Mouse (Mus musculus): ENCODE results near the gene Ptpn1.
A peak's percentile ranks its signal among the peaks of the same experiment; 100 is the strongest.

Gene Ptpn1

DNA sequence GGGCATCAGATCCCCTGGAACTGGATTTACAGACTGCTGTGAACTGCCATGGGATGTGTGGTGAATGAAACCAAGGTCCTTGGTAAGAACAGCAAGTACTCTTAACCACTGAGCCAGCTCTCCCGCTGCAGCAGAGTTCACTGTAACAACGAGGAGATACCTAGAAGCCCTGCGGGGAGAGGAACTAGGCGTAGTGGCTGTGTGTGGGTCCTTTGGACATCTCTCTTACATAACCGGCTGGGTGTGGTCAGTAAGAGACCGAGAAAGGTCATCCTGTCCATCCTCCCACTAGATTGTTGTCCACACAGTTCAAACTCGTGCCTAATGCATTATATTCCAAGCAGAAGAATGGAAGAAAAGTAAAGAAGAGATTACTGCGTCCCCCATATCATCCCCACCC is 10.0 kb upstream of the Ptpn1 start:
- DNase-seq (ENCODE audit: low spot score) = no peak

GRCm38 (mm10) chr2:167924011-167924410 is 7.8 kb upstream of the Ptpn1 start:
- DNase-seq (ENCODE audit: low spot score) = no peak

DNA sequence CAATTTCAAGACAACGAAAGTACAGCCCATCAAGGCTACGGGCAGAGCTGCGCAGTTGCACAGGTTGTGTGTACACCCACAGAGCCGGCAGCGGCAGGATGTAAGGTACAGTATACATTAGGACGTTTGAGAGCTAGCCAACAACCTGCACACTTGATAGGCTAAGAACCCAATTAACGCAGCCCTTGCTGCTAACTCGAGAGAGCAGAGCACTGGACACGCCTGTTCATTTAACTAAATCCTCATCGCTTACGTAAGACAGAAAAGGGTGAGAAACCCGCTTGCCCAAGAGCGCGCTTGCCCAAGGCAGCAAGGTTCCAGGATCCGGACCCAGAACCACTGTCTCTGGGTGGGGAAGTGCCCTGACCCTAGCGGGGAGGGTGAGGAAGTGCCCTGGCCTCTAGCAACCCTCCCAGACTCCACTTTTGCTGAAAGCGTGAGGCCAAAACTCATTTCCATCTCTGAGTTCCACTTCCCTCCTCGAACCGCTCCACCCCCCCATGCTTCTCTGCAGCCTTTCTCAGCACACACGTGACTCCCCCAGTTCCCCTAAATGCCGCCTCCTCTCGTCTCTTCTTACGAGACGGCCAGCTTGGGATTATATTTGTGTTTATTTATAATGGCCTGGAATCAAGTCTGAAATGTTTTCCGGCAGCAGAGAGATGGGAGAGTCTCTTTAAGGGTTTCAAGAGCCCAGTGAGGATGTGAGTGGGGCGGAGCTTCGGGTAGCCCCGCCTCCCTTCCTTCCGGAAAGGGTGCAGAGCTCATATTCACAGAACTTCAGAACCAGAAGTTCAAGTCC is 6.9 kb upstream of the Ptpn1 start:
- DNase-seq (ENCODE audit: low spot score) = peak; percentile 64

- DNase-seq (ENCODE audit: low spot score) = no peak
These were observed 5.7 kb upstream of the Ptpn1 start for GRCm38 (mm10) chr2:167925841-167926800.

- no peak for DNase-seq (ENCODE audit: low spot score)
These were observed 3.8 kb upstream of the Ptpn1 start for GRCm38 (mm10) chr2:167928002-167928526.

- DNase-seq (ENCODE audit: low spot score) = no peak
These were observed 2.9 kb upstream of the Ptpn1 start for GRCm38 (mm10) chr2:167928972-167929371.

DNA sequence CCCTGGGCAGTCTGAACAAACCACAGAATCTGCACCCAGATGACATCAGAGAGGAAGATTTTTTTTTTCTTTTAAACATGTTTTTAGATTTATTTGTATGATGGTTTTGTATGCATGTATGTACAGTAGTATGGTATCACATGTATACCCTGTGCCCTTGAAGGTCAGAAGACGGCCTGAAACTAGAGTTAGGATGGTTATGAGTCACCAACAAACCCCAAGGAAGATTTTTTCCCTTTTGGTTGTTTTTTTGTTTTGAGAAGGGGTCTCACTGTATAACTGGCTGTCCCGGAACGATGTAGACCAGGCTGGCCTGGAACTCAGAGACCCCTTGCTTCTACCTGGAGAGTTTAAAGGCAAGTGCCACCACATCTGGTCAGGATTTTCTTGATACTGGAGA is 882 bp upstream of the Ptpn1 start:
- no peak for DNase-seq (ENCODE audit: low spot score)

DNA sequence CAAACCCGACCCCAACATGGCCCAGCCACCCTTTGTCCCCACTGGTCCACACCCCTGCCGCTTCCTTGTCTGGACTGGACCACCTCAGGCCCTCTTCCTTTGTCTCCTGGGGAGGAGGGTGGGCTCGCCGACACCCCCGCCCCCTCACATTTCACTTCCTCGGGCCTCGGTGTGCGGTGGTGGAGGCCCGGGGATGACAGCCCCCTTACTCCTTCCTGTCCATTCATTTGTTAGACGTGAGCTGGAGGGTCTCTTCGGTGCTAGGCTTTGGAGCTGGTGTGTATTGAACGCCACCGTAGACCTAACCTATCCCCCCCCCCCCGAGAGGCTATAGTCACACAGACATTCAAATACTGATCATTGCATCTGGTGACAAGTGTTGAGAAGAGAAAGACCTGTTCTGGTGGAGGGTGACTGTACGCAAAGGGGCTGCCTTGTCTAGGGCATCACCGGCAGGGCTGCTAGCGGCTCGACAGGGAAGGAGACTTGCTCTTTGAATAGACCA is 922 bp downstream of the Ptpn1 start:
- DNase-seq (ENCODE audit: low spot score) = no peak

GRCm38 (mm10) chr2:167933397-167933796 is 1.5 kb downstream of the Ptpn1 start:
- DNase-seq (ENCODE audit: low spot score) = no peak

DNA sequence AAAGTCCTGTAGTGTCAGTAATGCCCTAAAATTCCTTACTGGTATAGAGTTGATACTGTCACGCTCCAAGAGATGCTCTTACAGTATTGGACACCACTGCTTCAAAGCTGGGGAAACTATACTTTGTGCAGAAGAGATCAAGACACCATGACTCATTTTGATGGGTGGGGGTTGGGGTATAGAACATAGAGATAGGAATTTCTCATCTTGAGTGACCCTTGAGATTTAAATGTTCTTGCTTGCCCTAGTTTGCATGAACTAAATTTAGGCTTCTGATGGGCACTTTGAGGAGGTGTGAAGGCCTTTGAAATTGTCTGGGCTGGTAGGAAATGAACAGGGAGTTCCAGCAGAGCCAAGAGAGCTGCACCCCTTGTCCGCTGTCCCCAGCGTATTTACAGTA is 4.1 kb downstream of the Ptpn1 start:
- DNase-seq (ENCODE audit: low spot score) = no peak

DNA sequence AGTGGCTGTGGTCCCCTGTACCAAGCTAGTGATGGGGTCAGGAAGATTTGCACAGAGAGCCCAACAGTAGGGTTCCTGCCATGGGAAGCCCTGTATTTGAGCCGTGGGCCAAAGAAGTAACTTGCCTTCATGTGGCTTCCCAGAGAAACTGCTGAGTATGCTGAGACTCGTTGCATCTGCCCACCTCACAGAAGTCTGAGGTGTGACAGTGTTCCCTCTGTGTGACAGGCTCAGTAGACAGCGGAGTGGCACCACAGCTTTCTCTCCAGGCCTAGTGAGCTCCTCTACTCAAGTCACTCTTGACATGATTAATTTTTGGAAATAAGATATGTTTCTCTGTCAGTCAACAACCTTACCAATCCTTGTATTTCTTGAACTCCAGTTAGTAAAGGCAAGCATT is 6.9 kb downstream of the Ptpn1 start:
- DNase-seq (ENCODE audit: low spot score) = no peak

DNA sequence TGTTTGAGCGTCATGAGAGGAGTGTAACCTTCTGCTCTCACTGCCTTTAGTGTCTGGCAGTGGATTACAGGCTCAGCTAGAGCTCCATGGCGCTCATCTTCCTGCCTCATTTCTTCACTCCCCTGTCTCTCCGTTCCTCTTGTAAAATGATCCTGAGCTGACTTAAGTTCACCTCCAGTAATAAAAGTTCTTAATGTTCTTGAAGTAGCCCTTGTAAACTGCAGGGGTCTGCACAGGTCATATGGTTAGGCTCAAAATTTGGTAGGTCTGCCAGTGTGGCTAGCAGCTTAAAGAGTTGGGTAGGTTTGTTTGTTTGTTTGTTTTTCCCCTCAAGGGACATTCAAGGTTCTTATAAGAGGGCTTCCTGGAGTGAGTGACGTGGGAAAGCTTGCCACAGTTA is 7.3 kb downstream of the Ptpn1 start:
- DNase-seq (ENCODE audit: low spot score) = no peak

- DNase-seq (ENCODE audit: low spot score) = no peak
These were observed 8.0 kb downstream of the Ptpn1 start for GRCm38 (mm10) chr2:167939632-167940399.

GRCm38 (mm10) chr2:167940636-167941035 is 8.8 kb downstream of the Ptpn1 start:
- no peak for DNase-seq (ENCODE audit: low spot score)

DNA sequence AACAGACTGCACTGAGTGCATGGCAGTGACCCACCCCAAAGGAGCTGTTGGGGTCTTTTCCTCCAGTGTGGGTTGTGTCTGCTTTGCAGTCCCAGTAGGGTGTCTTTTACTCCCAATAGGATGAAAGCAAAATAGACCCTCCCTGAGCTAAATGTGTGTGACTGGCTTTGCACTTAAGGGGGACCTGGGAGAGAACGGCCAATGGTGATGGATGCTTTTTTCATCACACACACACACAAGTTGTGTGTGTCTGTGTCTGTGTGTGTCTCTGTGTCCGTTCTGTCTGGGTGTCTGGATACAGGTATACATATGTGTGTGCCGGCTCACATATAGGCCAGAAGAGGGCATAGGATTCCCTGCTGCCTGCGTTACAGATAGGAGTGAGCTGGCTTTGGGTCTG is 9.5 kb downstream of the Ptpn1 start:
- DNase-seq (ENCODE audit: low spot score) = no peak

DNA sequence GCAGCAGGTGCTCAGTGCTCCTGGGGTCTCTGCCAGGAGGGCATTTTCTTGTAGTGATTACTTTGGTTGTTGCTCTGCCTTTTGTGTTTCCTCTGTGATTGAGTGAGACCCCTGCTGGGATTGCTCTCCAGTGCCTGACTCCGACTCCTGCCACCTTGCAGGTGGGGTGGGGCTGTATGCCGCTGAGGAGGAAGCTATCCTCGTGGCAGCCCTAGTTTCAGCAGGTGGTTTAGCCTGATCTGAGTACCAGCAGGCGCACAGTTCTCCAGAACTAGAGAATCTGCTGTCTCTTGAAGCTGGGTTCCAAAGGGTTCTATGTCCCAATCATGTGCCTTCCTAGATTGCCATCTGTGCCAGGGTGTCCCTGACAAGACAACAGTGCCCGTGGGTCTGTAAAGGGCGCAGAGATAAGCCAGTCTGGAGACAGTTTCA is 9.9 kb downstream of the Ptpn1 start:
- DNase-seq (ENCODE audit: low spot score) = no peak

DNA sequence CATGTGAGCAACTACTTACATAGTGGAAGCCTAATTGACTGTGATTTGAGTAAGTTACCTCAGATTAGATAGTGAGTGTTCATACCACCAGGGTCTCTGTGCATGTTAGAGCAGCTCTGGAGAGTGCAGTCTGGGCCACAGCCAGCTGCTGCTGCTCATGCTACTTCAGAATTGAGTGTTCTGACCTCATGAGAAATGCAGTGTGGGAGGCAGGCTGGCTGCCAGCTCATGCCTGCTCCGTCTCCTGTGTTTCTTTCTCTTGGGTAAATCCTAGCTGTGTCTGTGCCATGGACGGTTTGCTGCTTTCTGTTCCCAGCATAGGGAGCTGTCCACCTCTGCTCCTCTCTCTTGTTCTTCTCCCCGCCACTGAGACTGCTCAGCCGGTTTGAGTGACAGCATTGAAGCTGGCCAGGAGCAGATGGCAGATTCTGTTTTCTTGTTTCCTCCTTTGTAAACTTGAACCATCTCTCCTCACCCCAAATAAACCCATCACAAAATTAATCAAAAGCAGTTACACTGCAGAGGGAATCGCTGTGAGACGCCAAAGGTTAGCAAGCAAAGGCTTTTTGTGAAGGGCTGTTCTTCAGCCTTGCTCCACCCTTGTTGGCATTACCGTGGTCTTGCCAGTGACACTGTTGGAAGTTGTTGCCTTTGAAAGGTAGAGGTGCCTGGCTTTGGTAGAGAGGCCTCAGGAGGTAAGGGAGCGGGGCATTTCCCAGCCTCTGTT is 10.5 kb downstream of the Ptpn1 start:
- DNase-seq (ENCODE audit: low spot score) = peak; percentile 67

- DNase-seq (ENCODE audit: low spot score) = no peak
These were observed 11.2 kb downstream of the Ptpn1 start for GRCm38 (mm10) chr2:167942926-167943633.

GRCm38 (mm10) chr2:167944193-167944592 is 12.3 kb downstream of the Ptpn1 start:
- DNase-seq (ENCODE audit: low spot score) = no peak

- DNase-seq (ENCODE audit: low spot score) = no peak
These were observed 13.6 kb downstream of the Ptpn1 start for GRCm38 (mm10) chr2:167945451-167945850.
